Mouse (Mus musculus) thymus, postnatal 10 days (tissue): ENCODE measurements around the gene Sbno1.

ENCODE experiments used
- DNase-seq, 2 experiments: peaks; one replicate each; pipeline ENCODE4 v3.0.0; 2021; ENCODE audit warnings: low spot score in 2 of 2

Gene Sbno1

GRCm38 (mm10) chr5:124334392-124334791 lies 91.4 kb downstream of the Sbno1 start:
- DNase-seq = no peak

GRCm38 (mm10) chr5:124330086-124330485 lies 95.7 kb downstream of the Sbno1 start:
- no peak for DNase-seq

- peak; percentile 99 to 100 for DNase-seq
Observed at GRCm38 (mm10) chr5:124327510-124328364, 98.1 kb downstream of the Sbno1 start, which contains the start of the genes Mphosph9 and 2810006K23Rik. Mphosph9 (minus strand) TSS chr5:124327972. 2810006K23Rik (plus strand) TSS chr5:124328089.

- DNase-seq = no peak
Observed at GRCm38 (mm10) chr5:124326829-124327228, 99.0 kb downstream of the Sbno1 start.
